Mouse (Mus musculus) layer of hippocampus, adult 9-10 months (tissue): Measurements from ENCODE around the gene Dennd2c.
"Not testable (repeated sequence)": the region's sequence is repeated elsewhere in the genome, so short reads cannot be mapped to it uniquely, and the experiment has no call there.

ENCODE experiments used
- DNase-seq: peaks from one replicate; pipeline ENCODE4 v3.0.0; 2022; ENCODE audit warnings: low spot score

Dennd2c gene

GRCm38 (mm10) chr3:103112216-103112615 lies 9.8 kb downstream of the Dennd2c start:
- DNase-seq, result no peak

DNA sequence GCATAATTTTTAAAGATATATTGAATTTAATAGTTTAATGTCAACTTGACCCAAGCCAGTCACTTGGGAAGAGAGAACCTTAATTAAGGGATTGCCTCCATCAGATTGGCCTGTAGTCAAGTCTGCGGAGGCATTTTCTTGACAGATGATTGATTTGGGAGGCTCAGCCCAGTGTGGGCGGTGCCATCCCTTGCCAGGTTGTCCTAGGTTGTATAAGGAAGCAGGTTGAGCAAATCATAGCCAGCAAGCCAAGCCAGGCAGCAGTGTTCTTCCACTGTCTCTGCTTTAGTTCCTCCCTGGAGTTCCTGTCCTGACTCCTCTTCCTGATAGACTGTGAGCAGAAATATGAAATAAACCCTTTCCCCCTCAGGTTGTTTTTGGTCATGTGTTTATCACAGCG lies 21.2 kb downstream of the Dennd2c start:
- no peak for DNase-seq

- no peak for DNase-seq
Measured at GRCm38 (mm10) chr3:103126138-103126537, 23.7 kb downstream of the Dennd2c start.

DNA sequence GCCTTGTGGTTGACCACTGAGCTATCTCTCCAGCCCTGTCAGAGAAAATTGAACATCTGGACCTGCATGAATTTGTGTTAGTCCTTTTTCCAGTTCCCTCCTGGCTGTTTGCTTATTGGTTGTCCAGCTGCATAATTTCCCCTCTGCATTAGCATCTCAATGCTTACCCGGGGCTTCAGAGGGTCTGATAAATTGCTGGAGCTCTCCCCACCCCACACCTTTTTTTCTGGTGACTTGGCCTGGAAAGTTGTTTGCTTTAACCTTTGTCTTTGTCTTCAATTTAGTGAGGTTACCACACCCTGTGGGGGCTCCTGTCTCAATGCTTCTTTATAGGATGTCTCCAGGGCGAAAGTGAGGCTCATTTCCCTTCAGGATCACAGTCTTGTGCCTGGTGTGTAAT lies 24.8 kb downstream of the Dennd2c start:
- DNase-seq, result no peak

DNA sequence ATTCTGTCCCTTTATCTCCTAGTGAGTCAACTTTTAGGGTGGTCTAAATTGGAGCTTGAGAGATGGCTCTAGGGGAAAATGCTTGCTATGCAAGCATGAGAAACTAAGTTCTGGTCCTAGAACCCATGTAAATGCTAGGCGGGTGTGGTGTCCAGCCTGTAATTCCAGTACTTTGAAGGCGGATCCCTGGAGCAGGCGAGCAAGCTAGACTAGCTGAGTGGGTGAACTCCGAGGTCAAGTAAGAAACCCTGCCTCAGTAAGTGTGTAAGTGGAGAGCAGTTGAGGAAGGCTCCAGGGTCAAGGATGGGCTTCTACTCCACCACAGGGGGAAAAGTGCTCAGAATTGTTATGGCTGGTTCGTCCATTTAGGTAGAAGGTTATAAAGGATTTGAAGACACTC lies 25.3 kb downstream of the Dennd2c start:
- DNase-seq, result no peak

DNA sequence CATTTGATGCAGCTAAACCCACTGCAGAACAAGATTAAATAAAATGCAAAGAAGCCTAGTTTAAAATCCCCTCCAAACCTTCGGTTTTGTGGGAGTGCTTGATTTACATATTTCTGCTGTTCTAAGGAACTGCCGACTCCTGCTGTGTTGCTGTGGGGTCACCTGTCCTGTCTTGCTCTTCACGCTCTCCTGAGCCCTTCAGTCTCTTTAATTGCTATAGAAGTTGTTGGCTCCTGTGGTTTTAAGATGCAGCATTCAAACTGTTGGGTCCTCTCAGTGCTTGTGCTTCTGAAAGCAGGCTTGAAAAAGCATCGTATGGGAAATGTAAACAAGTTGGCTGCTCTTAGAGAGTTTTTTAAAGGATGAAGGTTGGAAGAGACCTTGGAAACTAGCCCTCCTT lies 25.8 kb downstream of the Dennd2c start:
- no peak for DNase-seq

DNA sequence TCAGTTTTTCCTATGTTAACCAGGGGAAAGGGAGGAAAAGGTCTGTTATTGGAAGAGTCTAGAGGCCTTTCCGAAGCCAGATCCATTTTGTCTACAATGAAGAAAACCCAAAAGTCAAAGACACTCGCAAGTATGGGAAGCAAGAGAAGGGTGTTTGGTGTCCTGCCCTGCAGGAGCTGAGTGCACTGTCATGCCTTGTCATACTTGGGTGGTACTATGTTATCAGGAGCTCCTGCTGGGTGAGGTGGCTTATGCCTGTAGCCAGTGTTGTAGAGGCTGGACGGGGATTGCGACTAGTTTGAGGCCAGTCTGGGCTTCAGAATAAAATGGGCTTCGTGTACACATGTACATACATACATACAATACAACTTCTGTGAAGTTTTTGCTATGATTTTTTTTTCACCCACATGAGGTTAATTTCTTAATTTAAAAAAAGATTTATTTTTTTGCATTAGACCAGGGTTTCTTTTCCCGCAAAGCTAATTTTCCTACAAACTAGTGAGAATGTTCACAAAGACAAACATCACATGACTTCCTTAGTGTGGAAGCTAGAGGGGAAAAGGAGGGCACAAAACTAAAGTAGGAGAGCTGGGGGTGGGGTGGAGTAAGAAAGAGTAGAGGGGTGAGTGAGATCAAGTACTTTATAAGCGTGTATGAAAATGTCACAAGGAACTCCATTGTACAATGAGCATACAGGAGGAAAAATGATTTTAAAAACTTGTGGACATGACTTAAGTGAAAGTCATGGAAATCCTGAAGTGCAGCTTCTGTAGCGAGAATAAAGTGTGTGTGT lies 27.2 kb downstream of the Dennd2c start:
- DNase-seq, result no peak

- peak; percentile 25 for DNase-seq
Measured at GRCm38 (mm10) chr3:103130236-103130751, 27.9 kb downstream of the Dennd2c start.

DNA sequence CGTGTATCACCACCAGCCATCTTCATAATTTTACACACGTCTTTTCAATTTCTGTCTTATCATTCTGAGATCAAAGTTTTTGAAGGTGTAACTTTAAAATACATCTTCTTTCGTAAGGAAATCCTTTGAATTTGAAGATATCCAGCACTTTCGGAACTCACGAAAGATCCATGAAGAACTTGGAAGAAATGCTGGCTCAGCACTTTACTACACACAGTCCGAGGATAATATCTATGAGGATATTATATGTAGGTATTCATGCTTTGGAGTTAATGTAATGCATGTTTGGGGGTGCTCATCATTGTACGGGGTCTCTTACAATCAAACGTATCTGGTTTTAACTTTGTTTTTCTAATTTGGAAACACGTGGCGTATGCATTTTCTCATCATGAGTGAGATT lies 30.7 kb downstream of the Dennd2c start:
- no peak for DNase-seq

- DNase-seq, result no peak
Measured at GRCm38 (mm10) chr3:103136414-103137077, 34.1 kb downstream of the Dennd2c start.

- no peak for DNase-seq
Measured at GRCm38 (mm10) chr3:103139047-103139446, 36.6 kb downstream of the Dennd2c start.

DNA sequence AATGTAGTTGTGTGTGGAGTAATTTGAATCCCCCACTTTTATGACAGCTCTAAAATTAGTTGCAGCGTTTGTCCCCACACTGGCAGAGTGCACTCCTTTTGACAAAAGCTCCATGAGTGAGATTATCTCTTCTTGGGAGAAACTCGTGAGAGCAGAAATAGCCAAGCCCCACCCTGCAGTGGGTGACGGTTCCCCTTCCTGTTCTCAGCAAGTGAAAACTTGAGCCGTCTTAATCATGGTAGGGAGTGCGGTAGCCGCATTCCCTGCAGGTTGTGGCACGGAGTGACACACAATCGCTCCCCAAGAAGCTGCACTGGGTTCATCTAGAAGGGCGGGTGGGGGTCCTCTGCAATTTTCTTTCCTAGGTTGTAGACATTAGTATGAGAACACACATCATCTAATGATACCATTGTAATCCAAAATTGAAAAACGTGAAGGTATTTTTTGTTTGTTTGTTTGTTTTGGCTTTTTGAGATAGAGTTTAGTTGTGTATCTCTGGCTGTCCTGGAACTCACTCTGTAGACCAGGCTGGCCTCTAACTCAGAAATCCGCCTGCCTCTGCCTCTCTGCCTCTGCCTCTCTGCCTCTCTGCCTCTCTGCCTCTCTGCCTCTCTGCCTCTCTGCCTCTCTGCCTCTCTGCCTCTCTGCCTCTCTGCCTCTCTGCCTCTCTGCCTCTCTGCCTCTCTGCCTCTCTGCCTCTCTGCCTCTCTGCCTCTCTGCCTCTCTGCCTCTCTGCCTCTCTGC lies 37.9 kb downstream of the Dennd2c start:
- not testable (repeated sequence) for DNase-seq

- no peak for DNase-seq
Measured at GRCm38 (mm10) chr3:103141287-103141686, 38.9 kb downstream of the Dennd2c start.

GRCm38 (mm10) chr3:103142366-103142765 lies 40.0 kb downstream of the Dennd2c start:
- no peak for DNase-seq

- no peak for DNase-seq
Measured at GRCm38 (mm10) chr3:103145336-103145735, 42.9 kb downstream of the Dennd2c start.

- no peak for DNase-seq
Measured at GRCm38 (mm10) chr3:103145791-103146190, 43.4 kb downstream of the Dennd2c start.

- no peak for DNase-seq
Measured at GRCm38 (mm10) chr3:103146330-103147166, 44.1 kb downstream of the Dennd2c start.

GRCm38 (mm10) chr3:103147775-103148174 lies 45.4 kb downstream of the Dennd2c start:
- DNase-seq, result no peak

DNA sequence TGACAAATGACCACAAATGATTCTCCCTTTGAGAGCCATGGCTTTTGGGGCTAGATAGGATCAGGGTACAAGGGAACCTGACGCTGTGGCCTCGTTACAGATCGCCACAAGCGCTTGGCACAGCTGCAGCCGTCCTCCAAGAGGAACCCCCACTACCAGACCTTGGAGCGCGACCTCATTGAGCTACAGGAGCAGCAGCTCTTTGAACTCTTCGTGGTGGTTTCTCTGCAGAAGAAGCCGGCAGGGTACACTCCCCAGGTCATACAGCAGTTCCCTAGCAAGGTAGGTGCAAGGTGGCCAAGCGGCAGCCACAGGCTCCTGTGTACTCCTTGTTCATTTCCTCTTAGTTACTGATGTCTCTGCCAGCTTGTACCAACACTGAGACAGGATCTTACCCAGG lies 46.5 kb downstream of the Dennd2c start:
- DNase-seq, result no peak

GRCm38 (mm10) chr3:103153761-103154160 lies 51.4 kb downstream of the Dennd2c start:
- DNase-seq, result no peak

- DNase-seq, result no peak
Measured at GRCm38 (mm10) chr3:103159232-103159900, 57.0 kb downstream of the Dennd2c start.
